Mouse (Mus musculus) adrenal gland, adult 8-10 months (tissue): ENCODE results near the gene Lxn. TPM values are rescaled to one million over a fixed set of nuclear protein-coding genes. Genes with fewer than 3 reads are reported as not detected.

ENCODE experiments used
- DNase-seq: peaks from one replicate; pipeline ENCODE4 v3.0.0; 2022
- total RNA-seq, 4 experiments: library from RNA; stranded (reverse); gene quantifications; 2 replicates each; pipeline ENCODE4 v1.2.4; 2022

Gene Lxn
- 10 to 100 TPM in 1 of 4 experiments, 1 to 10 TPM in 3; 8.3 to 12.9 (median 9.5) TPM for total RNA-seq

GRCm38 (mm10) chr3:67463450-67464372 is at the start of gene Lxn:
TSS of gene Lxn (minus strand) at chr3:67463926.
- peak; percentile 68 for DNase-seq

DNA sequence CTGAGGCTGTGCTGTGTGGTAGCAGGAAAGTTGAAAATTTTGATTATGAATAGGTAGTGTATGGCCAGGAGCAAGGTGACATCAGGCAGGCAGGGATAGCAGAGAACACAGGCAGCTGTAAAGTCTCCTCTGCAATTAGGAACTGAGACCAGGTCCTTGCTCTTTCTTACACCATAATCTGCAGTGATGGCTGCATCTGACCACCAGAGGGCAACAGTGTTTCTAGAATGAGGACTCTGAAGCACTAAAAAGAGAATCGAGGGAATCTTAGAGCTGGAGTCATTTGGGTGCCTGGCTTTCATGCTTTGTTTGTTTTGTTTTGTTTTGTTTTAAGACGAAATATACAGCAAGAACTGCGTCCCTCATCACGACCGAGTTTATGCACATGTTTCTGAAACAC is 49.1 kb upstream of the Lxn start:
- peak; percentile 34 for DNase-seq

DNA sequence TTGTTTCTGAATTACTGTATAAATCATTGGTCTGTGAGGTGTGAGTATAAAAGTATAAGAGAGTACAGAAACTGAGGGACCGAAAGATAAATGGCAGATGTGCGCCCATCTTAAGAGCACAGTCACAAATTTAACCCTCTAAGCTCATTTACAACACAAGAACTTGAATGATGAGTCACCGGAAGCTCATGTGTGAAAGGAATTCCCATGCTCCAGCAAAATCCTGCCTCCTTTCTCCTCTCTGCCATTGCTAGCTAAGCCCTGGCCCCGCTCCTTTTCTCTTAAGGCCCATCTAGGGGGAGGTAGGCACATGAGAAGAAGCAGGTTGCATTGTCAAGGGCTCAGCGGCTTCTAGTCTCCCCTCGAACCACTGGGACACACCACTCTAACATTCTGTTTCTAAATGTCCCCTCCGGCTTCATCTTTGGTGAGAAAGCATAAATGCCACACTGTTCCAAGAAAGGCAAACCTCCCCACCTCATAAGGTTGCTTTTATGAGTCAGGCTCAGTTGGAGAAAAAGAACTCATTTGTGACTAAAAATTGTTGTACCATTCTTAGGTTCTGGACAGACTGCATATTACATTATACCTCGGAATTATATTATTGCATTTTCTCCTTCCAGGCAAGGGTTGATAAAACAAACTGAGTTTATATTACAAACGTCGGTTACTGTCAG is 44.6 kb upstream of the Lxn start:
- no peak for DNase-seq

GRCm38 (mm10) chr3:67505286-67505685 is 41.6 kb upstream of the Lxn start:
- DNase-seq: no peak

- DNase-seq: no peak
Observed at GRCm38 (mm10) chr3:67503878-67504277, 40.2 kb upstream of the Lxn start.

DNA sequence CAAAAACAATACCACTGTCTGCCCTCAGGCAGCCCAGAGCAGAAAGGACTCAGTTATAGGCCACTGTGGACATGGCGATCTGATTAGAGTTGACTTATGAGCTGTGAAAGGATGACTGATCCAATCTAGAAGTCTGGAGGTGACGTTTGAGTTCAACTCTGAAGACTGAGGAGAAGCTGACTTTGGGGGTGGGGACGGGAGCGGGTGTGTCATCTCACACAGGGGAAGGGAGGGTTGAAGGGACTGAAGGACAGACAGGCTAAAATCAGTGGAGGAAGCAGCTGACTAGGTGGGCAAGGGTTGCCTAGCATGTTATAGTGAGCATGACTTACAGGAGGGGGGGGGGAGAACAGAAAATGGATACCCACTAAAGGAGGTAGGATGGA is 35.7 kb upstream of the Lxn start:
- DNase-seq: no peak

GRCm38 (mm10) chr3:67498773-67499405 is 35.2 kb upstream of the Lxn start:
- no peak for DNase-seq

DNA sequence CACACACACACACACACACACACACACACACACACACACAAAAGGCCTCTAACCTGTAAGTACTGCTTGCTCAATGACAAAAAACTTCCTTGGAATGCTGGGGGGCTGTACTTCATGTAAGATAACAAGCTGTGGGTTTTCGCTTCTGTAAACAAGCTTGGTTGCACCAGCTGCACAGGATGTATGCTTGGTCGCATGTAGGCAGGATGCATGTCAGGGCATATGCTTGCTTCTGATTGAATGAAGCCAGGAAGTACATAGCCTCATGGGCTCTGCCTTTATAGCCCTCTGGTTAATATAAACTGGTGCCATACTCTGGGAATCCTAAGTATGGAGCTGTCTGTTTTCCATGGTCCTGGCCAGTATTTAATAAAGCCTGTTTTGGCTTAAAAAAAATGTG is 34.3 kb upstream of the Lxn start:
- no peak for DNase-seq

- DNase-seq: no peak
Observed at GRCm38 (mm10) chr3:67496310-67496709, 32.6 kb upstream of the Lxn start.

GRCm38 (mm10) chr3:67493132-67493531 is 29.4 kb upstream of the Lxn start:
- no peak for DNase-seq

DNA sequence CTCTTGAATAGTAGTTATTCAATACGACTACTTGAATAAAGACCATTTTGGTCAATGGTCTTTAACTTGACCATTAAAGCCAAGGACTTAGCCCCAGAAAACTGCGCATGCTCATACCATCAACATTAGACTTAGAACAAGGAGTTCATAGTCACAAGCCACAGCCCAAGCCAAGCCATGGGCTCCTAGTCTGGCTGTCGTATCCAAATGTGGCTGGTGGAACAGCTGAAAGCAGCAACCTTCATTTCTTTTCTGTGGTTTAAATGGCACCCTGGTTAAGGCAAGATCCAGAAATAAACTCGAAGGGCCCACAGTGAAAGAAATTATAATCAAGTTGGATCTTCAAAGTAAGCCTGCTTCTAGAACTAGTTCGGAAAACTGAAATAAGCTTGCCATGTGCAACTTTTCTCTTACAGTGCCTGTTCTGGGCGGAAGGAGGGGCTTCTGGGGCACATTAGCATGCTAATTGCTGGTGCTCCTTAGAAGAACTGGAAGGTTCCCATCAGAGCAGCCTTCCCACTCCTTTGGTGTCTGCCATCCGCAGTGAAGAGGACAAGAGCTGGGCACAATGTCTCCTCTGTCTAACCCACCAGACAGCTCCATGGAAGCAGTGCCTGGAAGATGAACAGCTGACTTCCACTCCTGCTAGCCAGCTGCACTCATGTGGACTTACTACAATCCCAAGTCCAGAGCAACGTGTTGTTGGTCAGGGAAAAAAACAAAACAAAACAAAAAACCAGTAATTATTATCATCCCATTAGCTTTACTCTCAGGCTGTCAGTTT is 28.6 kb upstream of the Lxn start:
- DNase-seq: no peak

DNA sequence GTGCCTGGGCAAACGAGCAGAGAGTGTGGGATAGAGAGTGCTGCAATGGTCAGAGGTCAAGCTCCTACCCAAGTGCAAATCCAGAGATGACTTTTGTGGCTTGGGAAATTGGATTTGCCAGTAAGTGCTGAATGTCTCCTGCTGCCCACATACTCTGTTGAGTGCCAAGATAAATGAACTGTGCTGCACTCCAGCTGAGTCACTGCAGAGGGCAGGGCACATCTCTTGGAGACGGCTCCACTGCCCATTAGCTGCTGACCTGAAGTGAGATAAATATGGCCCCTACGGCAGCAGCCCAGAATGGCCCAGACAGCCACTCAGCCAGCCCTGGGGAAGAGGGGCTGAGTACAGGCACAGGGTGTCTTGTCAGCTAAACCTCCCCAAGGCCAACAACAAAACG is 26.4 kb upstream of the Lxn start:
- DNase-seq: no peak

DNA sequence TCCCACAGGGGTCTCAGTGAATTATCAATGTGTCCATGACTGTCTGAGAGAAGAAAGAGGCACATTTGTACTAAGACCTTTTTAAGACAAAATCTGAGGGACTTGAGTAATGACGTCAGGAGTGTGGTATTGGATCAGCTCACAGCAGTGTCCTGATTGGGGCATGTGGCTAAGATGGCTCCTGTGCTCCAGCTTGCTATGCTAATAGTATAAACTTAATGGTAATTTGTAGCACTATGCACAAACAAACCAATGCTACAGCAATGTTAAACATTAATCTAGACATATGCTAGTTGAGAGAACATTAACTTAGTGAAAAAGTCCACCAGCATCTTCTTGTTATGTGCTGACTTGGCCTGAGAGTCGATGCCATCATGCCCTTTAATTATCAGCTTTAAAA is 21.5 kb upstream of the Lxn start:
- DNase-seq: no peak

DNA sequence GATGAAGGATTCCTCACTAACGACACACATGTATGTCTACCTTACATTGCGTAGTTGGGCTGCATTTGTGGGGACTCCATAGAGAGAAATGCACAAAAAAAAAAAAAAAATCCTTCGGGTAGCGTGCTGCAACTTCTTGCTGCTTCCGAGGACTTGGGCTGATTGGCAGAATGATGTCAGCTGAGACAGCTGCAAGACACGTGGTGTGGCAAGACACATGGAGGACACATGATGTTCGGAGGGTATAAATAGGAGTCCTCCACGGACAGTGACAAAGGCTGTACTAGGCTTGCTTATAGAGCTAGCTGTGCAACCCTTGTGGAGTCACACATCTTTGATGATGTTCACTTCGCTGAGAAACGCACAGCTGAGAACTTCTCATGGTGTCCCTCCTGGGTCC is 18.7 kb upstream of the Lxn start:
- no peak for DNase-seq

DNA sequence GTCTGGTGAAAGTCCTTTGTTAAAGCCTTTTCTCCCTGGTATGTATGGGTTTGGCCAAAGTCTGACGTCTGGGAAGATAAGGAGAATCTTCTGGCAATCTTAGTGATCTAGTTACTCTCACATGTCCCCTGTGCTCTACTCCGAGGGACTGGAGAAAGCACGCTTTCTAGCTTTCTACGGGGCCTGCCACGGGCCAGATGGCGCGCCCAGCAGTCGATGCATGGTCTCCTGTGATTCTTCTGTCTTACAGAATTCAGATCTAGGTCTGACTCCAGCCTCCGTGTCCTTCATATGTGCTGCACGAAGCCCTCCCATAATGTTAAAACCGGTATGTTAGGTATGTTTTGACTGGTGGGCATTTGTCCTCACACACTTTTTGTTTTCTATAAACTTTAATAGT is 16.1 kb upstream of the Lxn start:
- no peak for DNase-seq

DNA sequence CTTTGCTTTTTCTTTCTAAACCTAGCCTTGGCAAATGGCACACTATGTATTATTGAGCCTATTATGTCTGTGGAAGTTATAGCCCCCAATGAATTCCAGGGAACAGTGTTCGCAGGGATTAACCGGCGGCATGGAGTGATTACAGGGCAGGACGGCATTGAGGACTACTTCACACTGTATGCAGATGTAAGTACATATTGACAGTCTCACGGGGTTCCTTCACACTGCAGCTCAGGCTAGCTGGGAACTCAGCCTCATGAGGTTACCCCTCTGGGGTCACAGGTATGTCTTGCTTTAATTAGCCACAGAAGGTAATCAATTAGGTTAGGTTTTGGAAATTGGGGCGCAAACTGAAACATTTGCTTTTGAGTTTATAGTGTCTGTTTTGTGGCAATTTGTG is 9.7 kb upstream of the Lxn start:
- DNase-seq: no peak

DNA sequence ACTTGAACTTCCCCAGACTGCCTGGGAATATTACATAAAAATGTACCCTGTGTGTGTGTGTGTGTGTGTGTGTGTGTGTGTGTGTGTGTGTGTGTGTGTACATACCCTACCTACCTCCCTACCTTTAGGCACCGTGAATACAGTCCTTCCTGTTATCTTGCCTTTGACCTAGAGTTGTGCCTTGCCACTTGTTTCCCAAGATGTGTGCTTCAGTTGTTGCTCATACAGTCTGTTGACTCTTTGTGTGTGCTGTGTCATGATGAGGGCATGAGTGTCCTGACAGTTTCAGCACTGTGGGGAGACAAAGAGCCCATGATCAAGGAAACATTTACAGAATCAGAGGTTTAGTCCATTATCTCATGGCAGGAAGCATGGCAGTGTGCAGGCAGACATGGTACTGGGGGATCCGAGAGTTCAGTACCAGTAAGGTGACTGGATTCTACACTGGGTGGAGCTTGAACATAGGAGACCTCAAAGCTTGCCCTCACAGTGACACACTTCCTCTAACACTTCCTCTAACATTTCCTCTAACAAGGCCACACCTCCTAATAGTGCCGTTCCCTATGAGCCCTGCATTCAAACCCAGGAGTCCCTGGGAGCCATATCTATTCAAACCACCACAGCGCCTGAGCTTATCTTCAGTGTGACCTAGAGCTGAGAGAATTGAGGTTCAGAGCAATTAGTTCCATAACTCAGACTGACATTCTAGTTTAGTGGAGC is 7.8 kb upstream of the Lxn start:
- DNase-seq: no peak

DNA sequence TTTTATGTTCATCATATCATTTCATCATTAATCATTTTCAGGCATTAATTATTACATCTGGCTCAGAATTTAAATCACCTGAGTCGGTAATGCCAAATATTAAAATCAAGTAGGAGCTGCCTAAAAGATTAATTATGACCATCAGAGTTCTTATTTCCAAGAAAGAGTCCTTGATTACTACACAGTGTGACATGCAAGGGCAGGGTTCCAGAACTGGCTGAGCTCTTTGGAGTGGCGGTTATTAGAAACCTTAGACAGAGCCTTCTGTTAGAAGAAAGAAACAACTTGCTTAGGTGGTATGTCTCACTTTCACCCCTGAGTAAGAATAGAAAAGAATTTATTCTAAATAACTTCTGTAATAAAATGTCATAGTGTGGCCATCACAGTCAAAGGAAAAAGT is 3.6 kb upstream of the Lxn start:
- DNase-seq: no peak

- DNase-seq: no peak
Observed at GRCm38 (mm10) chr3:67466576-67466975, 2.9 kb upstream of the Lxn start.

- DNase-seq: no peak
Observed at GRCm38 (mm10) chr3:67463001-67463400, 725 bp downstream of the Lxn start.

GRCm38 (mm10) chr3:67462578-67462977 is 1.1 kb downstream of the Lxn start:
- DNase-seq: no peak

GRCm38 (mm10) chr3:67462015-67462414 is 1.7 kb downstream of the Lxn start:
- DNase-seq: no peak
